Mouse (Mus musculus) c-Kit-positive CD71-negative TER-119-negative erythroid progenitor cells, embryonic 14.5 days (primary cell): ENCODE measurements around the gene Cfap298.

Experiments
- DNase-seq: peaks from one replicate; pipeline ENCODE4 v3.0.0-alpha.2; 2013; ENCODE audit warnings: low read depth

The Cfap298 gene

DNA sequence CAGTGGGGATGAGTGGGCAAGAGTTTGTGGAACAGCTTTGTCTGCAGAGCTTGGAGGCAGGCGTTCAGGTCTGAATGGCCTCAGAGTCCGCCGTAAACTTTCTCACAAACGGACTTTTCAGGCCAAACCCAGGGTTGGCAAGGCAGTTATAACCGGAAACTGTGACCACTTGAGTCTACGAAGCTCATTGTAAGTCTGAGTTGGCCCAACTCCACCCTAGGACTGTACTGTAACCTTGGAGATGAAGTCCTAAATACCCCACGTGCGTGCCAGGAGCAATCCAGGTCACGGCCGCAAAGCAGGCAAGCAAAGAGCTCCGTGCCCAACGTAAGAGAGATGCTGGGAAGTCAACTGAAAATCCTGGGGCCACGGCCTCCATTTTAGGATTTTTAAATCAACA, 23.1 kb downstream of the Cfap298 start:
- DNase-seq, result no peak

DNA sequence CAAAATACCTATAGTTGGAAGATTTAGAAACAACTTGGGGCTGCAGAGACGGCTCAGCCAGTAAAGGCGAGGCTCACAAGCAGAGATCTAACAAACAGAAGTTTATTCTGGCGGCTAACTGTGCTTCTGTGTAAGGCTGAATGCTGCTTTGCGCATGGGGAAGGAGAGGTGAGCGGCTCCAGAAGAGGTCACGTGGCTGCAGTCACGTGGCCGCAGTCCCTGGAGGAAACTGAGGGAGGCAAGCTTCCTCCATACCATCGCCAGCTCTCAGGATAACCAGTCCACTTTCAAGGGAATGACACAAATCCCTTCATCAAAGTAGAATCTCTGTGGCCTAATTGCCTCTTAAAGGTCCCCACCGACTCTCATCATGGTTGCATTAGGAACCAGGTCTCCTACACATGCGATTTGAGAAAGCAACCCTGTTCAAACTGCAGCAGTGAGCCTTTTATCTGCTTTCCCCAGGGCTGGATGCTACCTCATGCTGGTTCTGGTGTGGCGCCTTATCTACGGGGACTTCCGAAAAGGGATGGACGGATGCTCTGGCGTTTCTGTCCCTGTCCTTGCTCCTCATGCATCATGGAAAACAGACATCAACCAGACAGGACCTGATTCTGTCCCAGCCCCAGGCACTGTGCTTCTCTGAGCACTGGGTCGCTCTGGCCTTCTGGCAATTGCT, 23.9 kb downstream of the Cfap298 start:
- no peak for DNase-seq

DNA sequence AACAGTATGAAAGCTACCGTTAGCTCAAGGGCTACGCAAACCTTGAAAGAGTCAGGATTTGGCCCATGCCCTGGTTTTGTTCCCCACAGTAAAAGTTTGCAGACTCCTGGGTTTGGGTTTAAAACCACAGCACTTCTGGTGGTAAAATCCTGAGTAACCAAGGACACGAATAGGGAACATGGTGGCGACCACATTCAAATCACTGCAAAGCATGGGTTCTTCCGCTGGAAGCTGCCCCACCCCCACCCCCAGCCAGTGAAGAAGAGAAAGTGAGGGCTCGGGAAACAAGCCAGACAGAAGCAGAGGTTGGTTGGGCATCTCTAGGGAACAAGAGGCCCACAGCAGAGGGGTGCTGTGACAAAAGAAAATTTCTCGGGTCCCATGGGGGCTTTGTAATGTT, 27.7 kb downstream of the Cfap298 start:
- no peak for DNase-seq

DNA sequence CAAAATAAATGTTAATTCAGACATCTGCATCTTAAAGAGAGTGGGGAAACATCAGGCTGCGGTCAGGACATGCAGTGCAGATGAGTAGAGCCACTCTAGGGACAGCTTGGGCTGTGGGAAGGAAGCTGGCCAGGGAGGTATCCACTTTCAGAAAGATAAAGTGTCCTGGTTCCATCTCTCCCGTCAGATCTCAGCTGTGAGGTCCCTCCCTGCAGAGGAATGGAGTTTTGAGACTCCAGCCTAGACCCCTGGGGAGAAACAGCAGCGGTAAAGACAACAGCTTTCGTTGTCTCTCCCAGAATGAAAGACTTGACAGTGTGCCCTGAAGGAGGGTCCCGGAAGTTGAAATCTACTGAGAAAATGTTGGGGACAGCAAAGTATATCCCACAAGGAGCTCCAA, 31.6 kb downstream of the Cfap298 start:
- no peak for DNase-seq

DNA sequence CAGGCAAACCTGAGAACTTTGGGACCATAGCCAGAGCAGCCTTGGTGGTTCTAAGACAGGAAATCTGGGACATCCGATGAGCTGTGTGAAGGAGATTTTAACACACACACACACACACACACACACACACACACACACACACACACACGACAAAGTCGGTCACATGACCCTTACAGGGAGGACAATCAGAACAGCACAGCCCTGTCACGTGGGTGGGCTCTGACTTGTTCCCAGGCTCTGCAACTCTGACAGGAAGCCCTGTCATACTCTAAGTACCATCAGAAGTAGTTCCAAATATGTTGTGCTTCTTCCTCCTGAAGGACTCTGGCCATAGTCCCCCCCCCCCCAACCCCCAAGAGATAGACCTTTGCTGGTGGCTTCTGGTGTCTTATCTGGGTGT, 33.5 kb downstream of the Cfap298 start:
- DNase-seq, result no peak

DNA sequence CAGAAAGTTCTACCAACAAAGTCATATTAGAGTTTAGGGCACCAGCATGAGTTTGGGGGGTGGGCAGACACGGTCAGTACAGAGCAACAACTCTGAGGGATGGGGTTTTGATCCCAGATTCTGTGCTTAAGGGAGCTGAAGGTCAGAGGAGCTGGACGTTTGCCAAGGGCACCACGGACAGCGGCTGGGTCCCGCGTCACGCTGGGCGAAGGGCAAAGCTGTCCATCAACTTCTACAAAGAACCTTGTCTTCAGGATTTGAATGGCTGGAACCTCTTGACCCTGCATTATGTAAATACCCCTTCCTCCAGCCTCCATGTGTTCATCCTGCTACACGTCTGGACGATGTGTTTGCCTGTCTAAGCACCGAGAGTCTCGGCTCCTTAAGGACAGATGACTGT, 35.4 kb downstream of the Cfap298 start:
- no peak for DNase-seq

DNA sequence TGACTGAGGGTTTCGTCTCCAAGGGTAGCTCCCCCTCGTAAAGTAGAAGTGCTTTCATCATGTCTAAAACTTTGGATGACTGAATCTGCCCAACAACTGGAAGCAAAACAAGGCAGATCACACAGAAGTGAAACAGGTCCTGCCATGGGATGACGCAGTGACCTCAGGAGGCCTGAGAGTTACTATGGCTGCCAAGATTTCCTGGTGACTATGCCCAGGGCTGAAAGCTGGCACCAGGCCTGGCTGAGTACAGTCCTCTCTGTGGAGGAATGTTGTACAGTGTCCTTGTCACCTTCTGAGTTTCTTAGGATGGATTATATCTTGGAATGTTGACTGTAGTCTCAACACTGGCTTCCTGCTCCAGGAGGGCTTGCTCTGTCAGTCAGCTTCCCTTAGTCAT, 37.3 kb downstream of the Cfap298 start:
- no peak for DNase-seq

DNA sequence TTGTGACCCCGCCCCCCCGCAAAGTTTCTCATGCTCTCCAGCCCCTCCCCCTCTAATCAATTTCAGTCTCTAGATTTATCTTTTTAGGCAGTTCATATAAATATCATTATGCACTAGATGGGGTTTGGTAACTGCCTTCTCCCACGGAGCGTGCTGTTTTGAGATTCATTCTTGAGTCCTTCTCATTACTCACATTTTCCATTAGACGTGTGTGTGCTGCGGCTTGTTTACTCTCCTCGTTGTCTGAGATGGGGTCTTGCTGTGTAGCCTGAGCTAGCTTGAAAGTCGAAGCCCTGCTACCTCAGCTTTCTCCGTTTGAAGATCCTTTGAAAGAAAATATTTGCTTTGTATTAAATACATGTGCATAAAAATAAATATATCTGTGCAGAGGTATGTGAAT, 41.1 kb downstream of the Cfap298 start:
- DNase-seq, result no peak

DNA sequence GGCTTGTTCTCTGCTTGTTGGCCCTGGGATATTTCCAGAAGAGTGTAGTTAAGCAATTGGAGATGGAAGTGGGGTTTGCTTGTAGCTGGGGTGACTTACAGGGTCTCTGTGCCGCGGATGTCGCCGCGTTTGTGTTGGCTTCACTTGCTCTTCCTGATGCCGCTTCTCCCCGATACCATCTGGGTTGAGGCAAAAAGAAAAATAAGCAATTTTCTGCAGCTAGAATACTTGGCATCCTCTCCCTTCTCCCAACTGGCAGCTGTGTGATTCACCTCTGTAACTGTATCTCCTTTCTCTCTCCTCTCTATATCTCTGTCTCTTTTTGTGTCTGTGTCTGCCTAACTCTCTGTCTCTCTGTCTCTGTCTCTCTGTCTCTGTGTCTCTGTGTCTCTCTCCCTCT, 41.9 kb downstream of the Cfap298 start:
- no peak for DNase-seq

DNA sequence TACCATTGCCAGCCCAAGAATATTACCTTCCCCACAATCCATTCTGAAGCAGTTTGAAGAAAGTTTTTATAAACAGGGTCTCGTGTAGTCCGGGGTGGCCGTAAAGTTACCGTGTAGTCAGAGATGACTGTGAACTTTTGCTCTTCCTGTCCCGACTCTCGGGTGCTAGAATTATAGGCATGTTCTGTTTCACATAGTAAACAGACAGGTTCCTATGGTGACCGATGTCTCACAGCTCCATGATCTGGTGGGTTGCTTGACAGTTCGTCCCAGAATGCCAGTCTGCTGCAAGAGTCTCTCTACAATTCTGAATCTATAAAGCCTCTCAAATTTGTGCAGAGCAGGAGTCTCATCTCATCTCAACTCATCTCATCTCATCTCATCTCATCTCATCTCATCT, 42.8 kb downstream of the Cfap298 start:
- no peak for DNase-seq

DNA sequence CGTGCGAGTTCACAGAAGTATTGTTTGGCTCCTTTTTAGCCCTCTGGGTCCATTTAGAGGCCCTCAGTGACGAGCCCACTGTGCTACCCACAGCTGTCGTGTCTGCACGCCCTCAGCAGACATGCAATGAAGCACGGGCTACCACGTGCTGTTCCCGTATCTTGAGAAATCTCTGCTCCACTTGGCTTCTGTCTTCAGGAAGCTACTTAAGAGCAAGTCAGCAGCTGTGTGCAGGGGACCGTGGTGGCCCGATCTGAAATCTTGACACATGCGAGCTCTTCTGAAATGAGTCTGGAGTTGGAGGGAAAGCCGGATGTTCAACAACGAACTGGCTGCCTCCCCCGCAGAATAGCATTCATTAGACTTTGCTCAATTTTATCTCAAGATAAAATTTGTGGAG, 43.3 kb downstream of the Cfap298 start:
- no peak for DNase-seq

DNA sequence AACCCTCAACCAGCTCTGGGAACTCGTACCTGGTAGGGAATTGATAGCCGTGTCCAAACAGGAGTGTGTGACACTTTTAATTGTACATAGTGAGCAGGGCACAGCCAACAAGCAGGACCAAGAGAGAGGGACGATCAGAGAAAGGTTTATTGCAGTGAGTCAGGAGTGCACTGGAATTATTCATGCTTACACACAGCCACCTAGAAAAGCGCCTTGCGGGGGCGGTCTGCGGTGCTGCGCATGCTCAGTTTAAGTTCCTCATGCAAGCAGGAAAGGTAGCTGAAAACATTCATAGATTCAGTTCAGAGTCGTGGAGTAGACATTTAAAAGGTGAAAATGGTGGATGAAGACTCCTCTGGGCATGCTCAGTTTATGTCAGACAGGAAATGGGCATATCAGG, 44.2 kb downstream of the Cfap298 start:
- DNase-seq, result no peak

DNA sequence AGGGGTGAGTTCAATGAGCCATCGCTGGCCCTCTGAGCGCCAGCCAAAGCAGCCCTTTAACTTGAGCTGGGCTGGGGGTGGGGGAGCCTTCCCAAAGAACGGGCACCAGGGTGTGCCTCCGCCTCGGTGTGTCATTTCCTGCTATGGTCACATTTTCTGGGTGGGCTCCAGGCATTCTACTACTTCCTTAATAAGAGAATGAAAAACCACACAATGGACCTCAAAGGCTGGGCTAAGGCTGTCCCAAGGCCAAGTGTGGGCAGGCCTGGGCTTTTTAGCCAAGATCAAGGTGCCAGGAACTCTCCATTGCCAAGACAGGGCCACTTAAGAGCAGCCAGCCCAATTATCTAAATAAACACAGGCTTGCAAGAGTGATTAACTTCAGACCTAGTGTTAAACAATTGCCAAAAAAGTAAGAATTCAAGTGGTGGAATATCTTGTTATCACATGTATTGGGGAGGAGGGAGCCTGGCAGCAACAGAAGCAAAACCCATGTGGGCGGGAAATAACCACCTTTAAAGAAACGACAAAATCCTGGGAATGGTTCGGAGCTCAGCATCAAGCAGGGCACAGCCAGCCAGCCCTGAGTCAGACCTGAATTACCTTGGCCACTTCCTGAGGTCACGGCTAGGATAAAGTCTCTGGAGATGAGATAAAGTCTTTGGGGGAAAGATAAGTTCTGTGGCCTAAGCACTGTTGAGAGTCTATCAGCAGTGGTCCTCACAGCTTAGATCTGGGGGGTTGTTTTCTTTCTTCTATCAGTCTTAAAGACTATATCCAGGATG, 48.9 kb downstream of the Cfap298 start:
- no peak for DNase-seq

DNA sequence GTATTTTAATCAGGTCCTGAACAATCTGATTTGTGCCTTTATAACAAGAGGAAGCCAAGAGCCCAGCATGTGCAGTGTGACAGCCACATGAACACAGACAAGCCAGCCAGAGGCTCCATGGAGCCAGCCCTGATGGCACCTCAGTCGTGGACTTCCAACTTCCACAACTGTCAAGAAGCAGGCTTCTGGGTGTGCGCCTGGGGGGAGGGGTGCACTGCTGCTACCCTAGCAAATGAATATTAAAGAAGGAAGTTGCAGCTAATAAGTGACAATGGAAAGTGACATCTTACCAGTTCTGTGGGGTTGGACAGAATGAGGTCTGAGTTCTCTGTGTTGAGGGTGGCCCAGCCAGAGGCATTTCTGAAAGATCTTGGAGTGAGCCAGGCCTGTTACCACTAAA, 49.6 kb downstream of the Cfap298 start:
- DNase-seq, result no peak

DNA sequence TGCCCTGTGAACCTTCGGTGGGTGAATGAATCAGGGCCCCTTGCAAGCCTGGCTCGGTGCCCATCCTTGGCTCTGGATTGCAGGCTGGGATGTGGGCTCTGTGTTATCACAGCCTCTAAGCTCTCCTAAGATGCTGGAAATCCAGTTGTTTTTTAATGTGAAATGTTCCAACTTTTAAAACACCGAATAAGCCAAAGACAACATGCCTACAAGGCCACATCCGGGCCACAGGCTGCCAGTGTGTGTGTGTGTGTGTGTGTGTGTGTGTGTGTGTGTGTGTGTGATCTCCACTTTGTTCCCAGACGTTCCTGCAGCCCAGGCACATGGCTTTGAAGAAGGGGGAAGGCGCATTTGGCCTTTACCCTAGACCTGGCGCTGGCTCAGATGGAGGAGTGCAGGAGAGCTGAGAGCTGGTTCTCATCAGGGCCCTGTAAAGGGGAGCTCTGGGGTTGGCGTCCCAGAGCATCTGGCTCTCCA, 52.4 kb downstream of the Cfap298 start:
- no peak for DNase-seq

DNA sequence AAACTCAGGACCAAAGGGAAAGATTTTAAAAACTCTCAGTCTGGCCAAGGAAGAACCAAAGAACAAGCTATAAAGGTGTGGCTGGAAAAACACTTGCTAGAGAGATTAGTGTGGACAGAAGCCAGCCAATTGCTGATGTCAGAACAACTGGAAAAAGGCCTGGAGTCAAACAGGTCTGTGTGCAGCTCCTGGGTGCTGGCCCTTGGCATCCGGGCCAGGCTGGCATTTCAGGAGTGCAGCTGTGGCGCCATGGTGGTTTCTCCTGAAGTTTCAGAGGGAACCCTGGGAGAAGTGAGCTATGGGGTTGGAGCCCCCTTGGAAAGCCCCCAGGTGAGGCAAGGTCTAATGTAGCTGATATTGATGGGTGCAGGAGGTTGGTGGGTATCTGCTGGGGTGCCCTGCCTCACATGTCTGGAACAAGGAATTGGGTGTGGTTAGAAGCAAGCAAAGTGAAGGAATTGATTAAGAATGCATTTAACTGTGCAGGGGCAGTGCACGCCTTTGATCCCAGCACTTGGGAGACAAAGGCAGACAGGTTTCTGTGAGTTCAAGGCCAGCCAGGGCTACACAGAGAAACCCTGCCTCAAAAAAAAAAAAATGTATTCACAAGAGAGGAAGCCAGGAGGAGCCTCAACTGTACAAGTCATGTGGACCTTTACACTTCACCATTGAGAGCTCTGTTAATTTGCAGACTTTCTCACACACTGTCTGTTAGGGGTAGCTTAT, 56.6 kb downstream of the Cfap298 start:
- DNase-seq, result no peak
